Mouse (Mus musculus): Measurements from ENCODE around the gene Nlrc5. TPM values are rescaled to one million over a fixed set of nuclear protein-coding genes. Genes with fewer than 3 reads are reported as not detected.

The Nlrc5 gene
- polyA plus RNA-seq, 2 experiments = 0.23 to 0.28 TPM

DNA sequence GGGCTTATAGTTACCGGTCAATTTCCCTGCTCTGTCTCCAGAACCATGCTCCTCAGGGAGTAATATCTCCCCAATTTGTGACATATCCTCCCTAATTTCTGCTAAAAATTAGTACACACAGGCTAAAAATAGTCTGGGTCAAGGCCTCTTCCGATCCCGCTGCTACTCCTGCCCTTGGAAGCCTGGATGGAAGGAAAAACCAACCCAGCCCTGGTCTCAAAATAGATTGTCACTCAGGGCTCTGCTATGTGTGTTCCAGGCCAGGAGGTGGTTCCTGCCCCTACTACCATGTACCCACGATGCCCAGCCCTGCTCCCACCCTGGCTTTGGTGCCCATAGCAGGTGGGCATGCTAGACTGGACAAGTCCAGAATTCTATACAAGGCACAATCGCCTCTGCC lies 115.8 kb downstream of the Nlrc5 start:
- Histone ChIP-seq H3K27ac (replicated peaks; ENCODE audit: low read depth, low read length) (no peak overlapping the region), H3K4me2 (replicated peaks; ENCODE audit: low read depth, low read length, severe bottlenecking) (no peak overlapping the region), H3K4me1 (ENCODE audit: control insufficient read depth, insufficient read depth, low read length) (no peaks in the 10 kb centered on the region; the same call in 1 of the 2 replicates), H3K27me3 (ENCODE audit: control insufficient read depth, insufficient read depth, low read length) (no peaks in the 10 kb centered on the region), H3K9me3 (ENCODE audit: control insufficient read depth, low read length) (no peaks in the 10 kb centered on the region), H3K36me3 (ENCODE audit: control insufficient read depth, insufficient read depth, low read length) (no peaks in the 10 kb centered on the region), H3K9ac (ENCODE audit: low read depth, low read length, severe bottlenecking) (no peak overlapping the region), H3K4me3 (replicated peaks; ENCODE audit: low read length) (no peak overlapping the region)
- TF ChIP-seq POLR2A (IDR thresholded peaks at IDR 0.05; ENCODE audit: borderline replicate concordance, extremely low read depth, insufficient read depth, insufficient read length) = no peak
- 77% methylated on average over 5 of the region's 5 CpGs for WGBS
- ATAC-seq (ENCODE audit: low FRiP score, low read depth) (no peak), DNase-seq (ENCODE audit: low spot score) (no peak)

DNA sequence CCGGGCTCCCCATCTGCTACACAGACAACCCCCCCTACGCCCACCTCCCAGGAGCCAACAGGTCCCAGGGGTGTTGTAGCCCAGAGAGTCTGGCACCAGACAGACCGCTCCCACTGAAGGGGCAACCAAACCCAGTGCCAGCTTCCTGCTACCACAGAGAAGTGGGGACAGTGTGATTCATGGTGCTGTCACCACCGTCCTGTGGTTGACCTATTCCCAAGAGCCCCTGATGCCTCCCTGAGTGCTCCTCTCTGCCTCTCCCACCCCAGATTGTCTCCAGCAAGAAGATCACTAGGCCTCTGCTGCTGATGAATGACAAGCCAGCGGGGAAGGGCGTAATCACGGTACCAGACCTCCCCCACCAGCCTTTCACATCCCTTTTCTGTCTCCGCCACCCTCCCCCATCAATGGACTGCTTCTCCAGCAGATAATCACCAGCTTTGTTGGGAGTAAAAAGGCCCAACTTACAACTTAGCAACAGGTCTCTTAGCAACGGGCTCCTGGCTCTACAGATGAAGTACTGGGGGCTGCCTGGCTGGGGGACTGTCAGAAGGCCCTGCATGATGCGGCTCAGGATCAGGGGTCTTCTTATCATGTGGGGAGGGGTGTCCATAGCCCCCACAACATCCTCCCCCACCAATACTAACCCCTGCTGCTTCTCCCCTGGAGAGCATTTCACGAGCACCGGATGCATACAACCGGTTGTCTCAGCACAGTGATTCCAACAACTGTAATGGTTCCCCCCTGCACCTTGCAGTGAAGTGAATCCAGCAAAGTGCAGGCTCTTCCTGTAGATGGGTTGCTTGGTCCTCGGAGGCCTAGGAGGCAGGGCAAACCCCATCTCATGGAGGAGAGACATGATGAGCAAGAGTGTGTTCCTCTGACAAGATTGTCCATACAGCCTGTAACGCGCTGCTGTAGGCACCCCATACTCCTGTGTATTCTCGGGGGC lies 117.6 kb downstream of the Nlrc5 start:
- Histone ChIP-seq H3K9ac (ENCODE audit: low read depth, low read length, severe bottlenecking) (no peak overlapping the region), H3K9me3 (ENCODE audit: control insufficient read depth, low read length) (no peaks in the 10 kb centered on the region), H3K4me2 (replicated peaks; ENCODE audit: low read depth, low read length, severe bottlenecking) (no peak overlapping the region), H3K4me1 (ENCODE audit: control insufficient read depth, insufficient read depth, low read length) (no peaks in the 10 kb centered on the region; the same call in 1 of the 2 replicates), H3K27ac (replicated peaks; ENCODE audit: low read depth, low read length) (no peak overlapping the region), H3K36me3 (ENCODE audit: control insufficient read depth, insufficient read depth, low read length) (no peaks in the 10 kb centered on the region), H3K4me3 (replicated peaks; ENCODE audit: low read length) (no peak overlapping the region), H3K27me3 (ENCODE audit: control insufficient read depth, insufficient read depth, low read length) (no peaks in the 10 kb centered on the region)
- WGBS = 54% methylated on average over 16 of the region's 17 CpGs
- TF ChIP-seq POLR2A (IDR thresholded peaks at IDR 0.05; ENCODE audit: borderline replicate concordance, extremely low read depth, insufficient read depth, insufficient read length) = no peak
- no peak for ATAC-seq (ENCODE audit: low FRiP score, low read depth)
- DNase-seq (ENCODE audit: low spot score) = no peak

GRCm38 (mm10) chr8:94552696-94553095 lies 118.5 kb downstream of the Nlrc5 start:
- ATAC-seq (ENCODE audit: low FRiP score, low read depth) (no peak), DNase-seq (ENCODE audit: low spot score) (no peak)
- no peak for TF ChIP-seq POLR2A (IDR thresholded peaks at IDR 0.05; ENCODE audit: borderline replicate concordance, extremely low read depth, insufficient read depth, insufficient read length)
- Histone ChIP-seq H3K4me3 (replicated peaks; ENCODE audit: low read length) (no peak overlapping the region), H3K9me3 (ENCODE audit: control insufficient read depth, low read length) (no peaks in the 10 kb centered on the region), H3K36me3 (ENCODE audit: control insufficient read depth, insufficient read depth, low read length) (no peaks in the 10 kb centered on the region), H3K4me1 (ENCODE audit: control insufficient read depth, insufficient read depth, low read length) (no peaks in the 10 kb centered on the region; the same call in 1 of the 2 replicates), H3K4me2 (replicated peaks; ENCODE audit: low read depth, low read length, severe bottlenecking) (no peak overlapping the region), H3K27me3 (ENCODE audit: control insufficient read depth, insufficient read depth, low read length) (no peaks in the 10 kb centered on the region), H3K9ac (ENCODE audit: low read depth, low read length, severe bottlenecking) (no peak overlapping the region), H3K27ac (replicated peaks; ENCODE audit: low read depth, low read length) (no peak overlapping the region)
- 88% methylated on average over 2 of the region's 2 CpGs for WGBS

- H3K9ac ChIP-seq (ENCODE audit: low read depth, low read length, severe bottlenecking) = no peak overlapping the region
- no peaks in the 10 kb centered on the region for H3K9me3 ChIP-seq (ENCODE audit: control insufficient read depth, low read length)
Measured at GRCm38 (mm10) chr8:94557281-94557680, 123.1 kb downstream of the Nlrc5 start.

GRCm38 (mm10) chr8:94561256-94561655 lies 127.1 kb downstream of the Nlrc5 start:
- Histone ChIP-seq H3K4me1 (ENCODE audit: control insufficient read depth, insufficient read depth, low read length) (no peaks in the 10 kb centered on the region), H3K27ac (replicated peaks; ENCODE audit: low read depth, low read length) (no peak overlapping the region), H3K4me2 (replicated peaks; ENCODE audit: low read depth, low read length, severe bottlenecking) (no peak overlapping the region), H3K27me3 (ENCODE audit: control insufficient read depth, insufficient read depth, low read length) (no peaks in the 10 kb centered on the region), H3K4me3 (replicated peaks; ENCODE audit: low read length) (no peak overlapping the region), H3K9ac (ENCODE audit: low read depth, low read length, severe bottlenecking) (no peak overlapping the region), H3K36me3 (ENCODE audit: control insufficient read depth, insufficient read depth, low read length) (no peaks in the 10 kb centered on the region), H3K9me3 (ENCODE audit: control insufficient read depth, low read length) (no peaks in the 10 kb centered on the region)
- WGBS = 76% methylated on average over 5 of the region's 5 CpGs
- TF ChIP-seq POLR2A (IDR thresholded peaks at IDR 0.05; ENCODE audit: borderline replicate concordance, extremely low read depth, insufficient read depth, insufficient read length) = no peak
- DNase-seq (ENCODE audit: low spot score) (no peak), ATAC-seq (ENCODE audit: low FRiP score, low read depth) (no peak)

More at GRCm38 (mm10) chr8:94557281-94557680, 123.1 kb downstream of the Nlrc5 start:
- no peak overlapping the region for H3K4me2 ChIP-seq (replicated peaks; ENCODE audit: low read depth, low read length, severe bottlenecking)
- no peak for DNase-seq (ENCODE audit: low spot score)
- H3K36me3 ChIP-seq (ENCODE audit: control insufficient read depth, insufficient read depth, low read length) = no peaks in the 10 kb centered on the region
- no peaks in the 10 kb centered on the region for H3K27me3 ChIP-seq (ENCODE audit: control insufficient read depth, insufficient read depth, low read length)
- ATAC-seq (ENCODE audit: low FRiP score, low read depth) = no peak
- no peaks in the 10 kb centered on the region for H3K4me1 ChIP-seq (ENCODE audit: control insufficient read depth, insufficient read depth, low read length)
- TF ChIP-seq POLR2A (IDR thresholded peaks at IDR 0.05; ENCODE audit: borderline replicate concordance, extremely low read depth, insufficient read depth, insufficient read length) = no peak
- H3K4me3 ChIP-seq (replicated peaks; ENCODE audit: low read length) = no peak overlapping the region
- H3K27ac ChIP-seq (replicated peaks; ENCODE audit: low read depth, low read length) = no peak overlapping the region
- WGBS = 52% methylated on average over 3 of the region's 3 CpGs
